Comparison of ENCODE assay signal across 8 mouse cellular contexts in the genomic region with DNA sequence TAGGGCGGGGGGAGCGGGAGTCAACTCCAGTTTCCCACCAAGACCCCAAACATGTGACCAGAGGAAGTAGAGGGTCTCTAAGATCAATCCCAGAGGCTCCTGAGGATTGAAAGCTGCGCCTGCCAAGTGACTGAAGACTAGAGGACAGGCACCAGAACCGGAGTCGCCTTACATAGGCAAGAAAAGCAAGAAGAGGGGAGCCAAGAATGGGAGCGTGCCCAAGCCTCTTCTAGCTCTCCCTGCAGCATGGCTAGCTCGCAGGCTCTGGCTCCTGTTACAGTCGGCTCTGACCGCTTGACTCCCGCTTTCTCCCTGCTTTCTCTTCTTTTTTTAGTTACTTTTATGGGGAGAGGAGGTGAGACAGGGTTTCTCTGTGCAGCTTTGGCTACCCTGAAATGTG. TPM values are rescaled to one million over a fixed set of nuclear protein-coding genes. Genes with fewer than 3 reads are reported as not detected.
DNase-seq lines count a peak whose midpoint lies in the region; ATAC-seq lines count a peak whose summit lies in the region.

No protein-coding gene starts in this region.

- H3K9ac ChIP-seq in liver, embryonic 13.5 days = no peak overlapping the region

- peaks cover 20% of the 10 kb centered on the region for H3K27me3 ChIP-seq in forebrain, embryonic 10.5 days (ENCODE audit: poor library complexity, severe bottlenecking)
- H3K27me3 ChIP-seq in liver, embryonic 13.5 days = 0 out of 2 replicates have a peak, but pooled peaks cover 3% of the 10 kb centered on the region

- no peaks in the 10 kb centered on the region for H3K9me3 ChIP-seq in forebrain, embryonic 10.5 days
- no peaks in the 10 kb centered on the region for H3K9me3 ChIP-seq in liver, embryonic 13.5 days (replicated peaks)

- no peak for ATAC-seq in liver, embryonic 13.5 days (ENCODE audit: low read depth)
- no peak for ATAC-seq in inflammation-experienced regulatory T-cells, adult 6 months
- ATAC-seq in megakaryocyte progenitor cell, adult 5-6 weeks (replicated peaks; ENCODE audit: poor library complexity) = no peak

- H3K4me2 ChIP-seq in liver, embryonic 13.5 days = no peak overlapping the region

- peak; percentile 8 for DNase-seq in layer of hippocampus, adult 9-11 months
- no peak for DNase-seq in layer of hippocampus, adult 11-12 months (ENCODE audit: low spot score)
- no peak for DNase-seq in forebrain, embryonic 10.5 days (ENCODE audit: extremely low spot score, low spot score)
- DNase-seq in heart, postnatal 25 days (ENCODE audit: low spot score) = peak; percentile 21
- no peak for DNase-seq in liver, embryonic 13.5 days
- DNase-seq in right cerebral cortex, adult 2 months (ENCODE audit: low spot score in 2 of 2) = no peak

- H3K4me1 ChIP-seq in forebrain, embryonic 10.5 days = peaks cover 84% of the 10 kb centered on the region
- peaks cover 91% of the 10 kb centered on the region for H3K4me1 ChIP-seq in liver, embryonic 13.5 days (replicated peaks)

- intact Hi-C loops in heart, postnatal 25 days (cut with DNase I) = no loop called here

- 69% methylated on average over 10 of the region's 10 CpGs for WGBS in forebrain, embryonic 10.5 days
- 62% methylated on average over 10 of the region's 10 CpGs for WGBS in liver, embryonic 13.5 days (ENCODE audit: insufficient replicate concordance)

- H3K4me3 ChIP-seq in forebrain, embryonic 10.5 days = peak overlapping the region; percentile 34; the same call in 1 of the 2 replicates
- no peak overlapping the region for H3K4me3 ChIP-seq in liver, embryonic 13.5 days (replicated peaks)

- H3K27ac ChIP-seq in forebrain, embryonic 10.5 days = peak overlapping the region; percentile 83; the same call in 1 of the 2 replicates
- H3K27ac ChIP-seq in liver, embryonic 13.5 days = peak overlapping the region; percentile 71

- no peaks in the 10 kb centered on the region for H3K36me3 ChIP-seq in forebrain, embryonic 10.5 days (replicated peaks)
- H3K36me3 ChIP-seq in liver, embryonic 13.5 days = no peaks in the 10 kb centered on the region

RNA-seq across cellular contexts. Expression of a gene that starts 10.1 kb away (rescaled TPM):
- 1.5 TPM in 2 replicates for polyA plus RNA-seq in forebrain, embryonic 10.5 days (2016; fragmentation: Nextera tagmentation; extraction: Ambion mirVana)
- total RNA-seq in heart, postnatal 25 days (2021) = 100 to 1,000 TPM in 1 of 2 experiments, 10 to 100 TPM in 1; 61.2 to 129 TPM
- polyA plus RNA-seq in liver, embryonic 13.5 days (2015; fragmentation: Nextera tagmentation; extraction: Ambion mirVana) = 0.59 and 1.0 TPM in 2 replicates
- 1 to 10 TPM; 6.5 to 8.4 (median 7.3) TPM for polyA plus RNA-seq in inflammation-experienced regulatory T-cells, adult 6 months (2017; shearing (Covaris generic))
- 3.3 and 3.5 TPM in 2 replicates for total RNA-seq in megakaryocyte progenitor cell, adult 5-6 weeks (2015)
- 0.47 and 0.87 TPM in 2 replicates for total RNA-seq in megakaryocyte progenitor cell, adult 5-6 weeks (2017)

RNA-seq across cellular contexts. Expression of a gene that starts 10.1 kb away (rescaled TPM):
- polyA plus RNA-seq in forebrain, embryonic 10.5 days (2016; fragmentation: Nextera tagmentation; extraction: Ambion mirVana) = 22.9 and 24.1 TPM in 2 replicates
- 10 to 100 TPM; 73.0 to 78.1 TPM for total RNA-seq in heart, postnatal 25 days (2021)
- polyA plus RNA-seq in liver, embryonic 13.5 days (2015; fragmentation: Nextera tagmentation; extraction: Ambion mirVana) = 6.8 and 6.9 TPM in 2 replicates
- polyA plus RNA-seq in inflammation-experienced regulatory T-cells, adult 6 months (2017; shearing (Covaris generic)) = 10 to 100 TPM; 16.7 to 26.3 (median 20.4) TPM
- 60.8 and 62.0 TPM in 2 replicates for total RNA-seq in megakaryocyte progenitor cell, adult 5-6 weeks (2015)
- total RNA-seq in megakaryocyte progenitor cell, adult 5-6 weeks (2017) = 76.3 and 99.9 TPM in 2 replicates

RNA-seq across cellular contexts. Expression of a gene that starts 19.5 kb away (rescaled TPM):
- 45.7 and 49.7 TPM in 2 replicates for polyA plus RNA-seq in forebrain, embryonic 10.5 days (2016; fragmentation: Nextera tagmentation; extraction: Ambion mirVana)
- total RNA-seq in heart, postnatal 25 days (2021) = 10 to 100 TPM; 22.4 to 25.5 TPM
- polyA plus RNA-seq in liver, embryonic 13.5 days (2015; fragmentation: Nextera tagmentation; extraction: Ambion mirVana) = 13.3 and 16.1 TPM in 2 replicates
- polyA plus RNA-seq in inflammation-experienced regulatory T-cells, adult 6 months (2017; shearing (Covaris generic)) = 10 to 100 TPM in 2 of 3 experiments, 1 to 10 TPM in 1; 8.7 to 14.8 (median 11.6) TPM
- 38.3 and 39.0 TPM in 2 replicates for total RNA-seq in megakaryocyte progenitor cell, adult 5-6 weeks (2015)
- total RNA-seq in megakaryocyte progenitor cell, adult 5-6 weeks (2017) = 18.3 and 31.7 TPM in 2 replicates

RNA-seq across cellular contexts. Expression of a gene that starts 44.8 kb away (rescaled TPM):
- polyA plus RNA-seq in forebrain, embryonic 10.5 days (2016; fragmentation: Nextera tagmentation; extraction: Ambion mirVana) = 9.5 and 10.9 TPM in 2 replicates
- 100 to 1,000 TPM; 102 to 117 TPM for total RNA-seq in heart, postnatal 25 days (2021)
- 8.8 and 9.8 TPM in 2 replicates for polyA plus RNA-seq in liver, embryonic 13.5 days (2015; fragmentation: Nextera tagmentation; extraction: Ambion mirVana)
- 1 to 10 TPM; 1.3 to 6.3 (median 5.2) TPM for polyA plus RNA-seq in inflammation-experienced regulatory T-cells, adult 6 months (2017; shearing (Covaris generic))
- 34.2 and 34.6 TPM in 2 replicates for total RNA-seq in megakaryocyte progenitor cell, adult 5-6 weeks (2015)
- 21.8 and 25.3 TPM in 2 replicates for total RNA-seq in megakaryocyte progenitor cell, adult 5-6 weeks (2017)

RNA-seq across cellular contexts. Expression of a gene that starts 51.4 kb away (rescaled TPM):
- polyA plus RNA-seq in forebrain, embryonic 10.5 days (2016; fragmentation: Nextera tagmentation; extraction: Ambion mirVana) = 1.00 and 1.2 TPM in 2 replicates
- under 1 TPM; 0.60 to 0.78 TPM for total RNA-seq in heart, postnatal 25 days (2021)
- 0.20 and 0.23 TPM in 2 replicates for polyA plus RNA-seq in liver, embryonic 13.5 days (2015; fragmentation: Nextera tagmentation; extraction: Ambion mirVana)
- polyA plus RNA-seq in inflammation-experienced regulatory T-cells, adult 6 months (2017; shearing (Covaris generic)) = under 1 TPM in 2 of 3 experiments, not detected in 1; 0.32 to 0.63 TPM
- total RNA-seq in megakaryocyte progenitor cell, adult 5-6 weeks (2015) = 0.24 and 1.8 TPM in 2 replicates
- not detected in 2 replicates for total RNA-seq in megakaryocyte progenitor cell, adult 5-6 weeks (2017)

Comparison
In these comparisons a context has a peak if more than half of its experiments do, and no peak if none do; other contexts are left out.
1. DNase-seq: peak in layer of hippocampus, adult 9-11 months (single experiment) and heart, postnatal 25 days (single experiment); none in layer of hippocampus, adult 11-12 months (single experiment), forebrain, embryonic 10.5 days (single experiment), liver, embryonic 13.5 days (single experiment) and right cerebral cortex, adult 2 months (0 of 2).